Mouse (Mus musculus): ENCODE measurements around the gene Atp5j.

The Atp5j gene

GRCm38 (mm10) chr16:84835441-84835822 is at the start of gene Atp5j:
Atp5j (minus strand) TSS chr16:84835625.
- in situ Hi-C loops (cut with MboI; ENCODE audit: low pct_unique_long_range_greater_than_20kb in 1 of 2, low sequenced_read_pairs in 2 of 2, unreplicated experiment in 1 of 2), result loop anchor here (10.0 to 25.0 kb wide), 2 partner anchors 98 to 101 kb away; partner anchors contain the start of gene Mrpl39 (in 2 of the 2)

- in situ Hi-C loops (cut with MboI; ENCODE audit: low pct_unique_long_range_greater_than_20kb in 1 of 2, low sequenced_read_pairs in 2 of 2, unreplicated experiment in 1 of 2), result loop anchor here in 1 of 2 experiments (25.0 kb wide), 1 partner anchor 803 kb away; no protein-coding TSS in a partner anchor
Measured at GRCm38 (mm10) chr16:84884572-84884971, 49.1 kb upstream of the Atp5j start.

- in situ Hi-C loops (cut with MboI; ENCODE audit: low pct_unique_long_range_greater_than_20kb in 1 of 2, low sequenced_read_pairs in 2 of 2, unreplicated experiment in 1 of 2), result loop anchor here in 1 of 2 experiments (25.0 kb wide), 1 partner anchor 805 kb away; no protein-coding TSS in a partner anchor
Measured at GRCm38 (mm10) chr16:84881754-84882321, 46.4 kb upstream of the Atp5j start.

- in situ Hi-C loops (cut with MboI; ENCODE audit: low pct_unique_long_range_greater_than_20kb in 1 of 2, low sequenced_read_pairs in 2 of 2, unreplicated experiment in 1 of 2), result loop anchor here in 1 of 2 experiments (25.0 kb wide), 1 partner anchor 806 kb away; no protein-coding TSS in a partner anchor
Measured at GRCm38 (mm10) chr16:84881168-84881567, 45.7 kb upstream of the Atp5j start.

- in situ Hi-C loops (cut with MboI; ENCODE audit: low pct_unique_long_range_greater_than_20kb in 1 of 2, low sequenced_read_pairs in 2 of 2, unreplicated experiment in 1 of 2), result loop anchor here in 1 of 2 experiments (25.0 kb wide), 1 partner anchor 808 kb away; no protein-coding TSS in a partner anchor
Measured at GRCm38 (mm10) chr16:84879146-84879545, 43.7 kb upstream of the Atp5j start.

GRCm38 (mm10) chr16:84876082-84876481 is 40.7 kb upstream of the Atp5j start:
- in situ Hi-C loops (cut with MboI; ENCODE audit: low pct_unique_long_range_greater_than_20kb in 1 of 2, low sequenced_read_pairs in 2 of 2, unreplicated experiment in 1 of 2), result loop anchor here in 1 of 2 experiments (25.0 kb wide), 1 partner anchor 811 kb away; no protein-coding TSS in a partner anchor

DNA sequence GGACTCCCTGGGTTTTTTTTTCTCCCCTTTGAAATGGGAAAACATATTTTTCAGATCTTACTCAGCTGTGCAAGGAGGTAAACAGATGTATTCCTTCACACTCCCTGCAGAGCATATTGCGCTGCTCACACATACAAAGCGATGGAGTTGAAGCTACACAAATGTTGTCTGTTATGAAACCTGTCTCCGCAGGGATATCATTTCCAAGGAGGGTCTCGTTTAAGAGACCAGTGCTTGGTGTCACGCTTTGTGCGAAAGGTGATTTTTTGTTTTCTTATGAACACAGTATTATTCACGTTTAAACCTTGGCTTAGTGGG is 40.3 kb upstream of the Atp5j start:
- in situ Hi-C loops (cut with MboI; ENCODE audit: low pct_unique_long_range_greater_than_20kb in 1 of 2, low sequenced_read_pairs in 2 of 2, unreplicated experiment in 1 of 2), result loop anchor here in 1 of 2 experiments (25.0 kb wide), 1 partner anchor 812 kb away; no protein-coding TSS in a partner anchor

- in situ Hi-C loops (cut with MboI; ENCODE audit: low pct_unique_long_range_greater_than_20kb in 1 of 2, low sequenced_read_pairs in 2 of 2, unreplicated experiment in 1 of 2), result loop anchor here in 1 of 2 experiments (25.0 kb wide), 1 partner anchor 812 kb away; no protein-coding TSS in a partner anchor
Measured at GRCm38 (mm10) chr16:84875012-84875717, 39.7 kb upstream of the Atp5j start.

- in situ Hi-C loops (cut with MboI; ENCODE audit: low pct_unique_long_range_greater_than_20kb in 1 of 2, low sequenced_read_pairs in 2 of 2, unreplicated experiment in 1 of 2), result no loop called here
Measured at GRCm38 (mm10) chr16:84873805-84874204, 38.4 kb upstream of the Atp5j start.

GRCm38 (mm10) chr16:84864656-84865055 is 29.2 kb upstream of the Atp5j start:
- in situ Hi-C loops (cut with MboI; ENCODE audit: low pct_unique_long_range_greater_than_20kb in 1 of 2, low sequenced_read_pairs in 2 of 2, unreplicated experiment in 1 of 2), result no loop called here

DNA sequence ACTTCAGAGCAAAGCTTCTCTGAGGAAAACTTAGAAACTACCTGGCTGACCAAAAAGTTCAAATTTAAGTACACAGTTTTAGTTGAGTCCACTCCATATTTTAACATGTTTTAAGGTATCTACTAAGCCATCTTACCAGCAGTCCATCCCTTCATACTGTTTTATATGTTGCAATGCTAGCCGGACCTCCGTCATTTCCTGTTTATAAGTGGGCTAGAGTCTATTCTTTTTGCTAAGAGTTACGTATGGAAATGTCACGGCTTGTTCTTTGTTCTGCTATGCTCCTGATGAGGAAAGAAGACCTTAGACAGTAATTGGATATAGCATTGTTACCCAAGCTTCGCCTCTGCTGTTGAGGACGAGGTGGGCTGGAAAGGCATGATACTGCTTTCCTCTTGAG is 18.1 kb upstream of the Atp5j start:
- in situ Hi-C loops (cut with MboI; ENCODE audit: low pct_unique_long_range_greater_than_20kb in 1 of 2, low sequenced_read_pairs in 2 of 2, unreplicated experiment in 1 of 2), result no loop called here

GRCm38 (mm10) chr16:84838576-84838975 is 3.2 kb upstream of the Atp5j start:
- in situ Hi-C loops (cut with MboI; ENCODE audit: low pct_unique_long_range_greater_than_20kb in 1 of 2, low sequenced_read_pairs in 2 of 2, unreplicated experiment in 1 of 2), result loop anchor here (10.0 to 25.0 kb wide), 2 partner anchors 101 to 104 kb away; partner anchors contain the start of gene Mrpl39 (in 2 of the 2)

DNA sequence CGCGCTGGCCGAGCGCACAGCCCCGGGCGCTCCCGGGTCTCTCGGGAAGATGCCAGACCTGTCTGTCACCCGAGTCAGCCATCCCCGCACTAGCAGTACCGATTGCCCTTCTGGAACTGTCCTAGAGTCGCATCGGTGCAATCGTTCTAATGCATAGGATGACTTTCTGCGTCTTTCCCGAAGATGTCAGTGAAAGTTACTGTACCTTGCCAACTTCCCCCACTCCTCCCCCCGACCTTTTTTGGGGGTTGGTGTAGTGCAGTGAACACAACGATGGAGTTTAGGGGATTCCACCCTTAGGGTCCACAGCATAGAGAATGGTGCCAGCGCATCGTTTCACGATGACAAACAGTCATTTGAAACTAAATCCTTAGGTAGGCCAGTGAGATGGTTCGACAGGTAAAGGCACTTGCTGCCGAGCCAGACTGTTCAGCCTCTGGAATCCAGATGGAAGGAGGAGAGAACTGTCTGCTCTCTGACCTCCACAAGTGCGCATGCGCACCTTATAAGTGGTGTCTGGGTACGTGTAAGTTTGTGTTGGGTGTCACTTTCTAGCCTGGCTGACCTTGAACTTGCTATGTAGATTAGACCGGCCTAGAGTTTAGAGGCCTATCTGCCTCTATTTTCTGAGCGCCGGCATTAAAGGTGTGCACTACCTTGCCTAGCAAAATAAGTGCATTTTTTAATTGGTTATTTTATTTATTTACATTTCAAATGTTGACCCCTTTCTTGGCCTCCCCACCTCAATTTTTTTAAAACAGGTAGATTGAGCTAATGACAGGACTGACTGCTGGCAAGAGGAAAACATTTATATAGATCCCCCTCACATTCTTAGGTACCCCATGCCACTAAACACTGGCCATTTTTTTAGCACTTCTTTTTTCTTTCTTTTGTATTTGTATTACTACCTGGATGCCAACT is 658 bp upstream of the Atp5j start:
- in situ Hi-C loops (cut with MboI; ENCODE audit: low pct_unique_long_range_greater_than_20kb in 1 of 2, low sequenced_read_pairs in 2 of 2, unreplicated experiment in 1 of 2), result loop anchor here (10.0 to 25.0 kb wide), 2 partner anchors 99 to 101 kb away; partner anchors contain the start of gene Mrpl39 (in 2 of the 2)

DNA sequence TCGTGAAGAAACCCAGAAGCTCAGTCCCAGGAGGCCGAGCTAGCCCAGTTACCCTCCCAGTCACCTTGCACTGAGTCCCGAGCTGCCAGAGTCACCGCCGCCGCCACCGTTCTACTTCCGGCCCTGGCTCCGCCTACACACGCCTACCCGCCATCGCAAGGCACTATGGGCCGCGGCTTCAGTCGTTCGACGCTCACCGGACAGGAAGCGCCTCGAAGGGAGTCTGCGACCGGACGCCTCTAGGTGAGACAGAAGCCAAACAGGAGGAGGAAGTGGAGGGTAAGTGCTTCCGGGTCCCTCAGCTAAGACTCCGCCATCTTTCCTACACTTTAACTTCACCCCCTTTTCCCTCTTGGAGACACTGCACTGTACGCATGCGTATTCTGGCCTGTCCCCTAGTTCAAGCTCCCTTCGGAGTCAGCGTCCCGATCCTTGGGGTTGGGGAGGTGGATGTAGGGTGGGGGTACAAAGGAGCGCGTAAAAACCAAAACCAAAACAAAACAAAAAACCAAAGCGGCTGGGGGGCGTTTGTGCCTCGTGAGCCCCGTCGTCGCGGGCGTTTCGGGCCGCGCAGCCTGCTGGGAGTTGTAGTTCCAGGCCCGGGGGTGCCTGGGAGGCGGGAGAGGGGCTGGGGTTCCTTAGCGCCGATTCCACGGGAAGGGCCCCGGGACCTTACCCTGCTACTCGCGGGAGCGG is 532 bp downstream of the Atp5j start, which contains the start of gene Gabpa:
TSS of gene Gabpa (plus strand) at position 181 of the 696 bp plus-strand sequence.
- in situ Hi-C loops (cut with MboI; ENCODE audit: low pct_unique_long_range_greater_than_20kb in 1 of 2, low sequenced_read_pairs in 2 of 2, unreplicated experiment in 1 of 2), result loop anchor here (10.0 to 25.0 kb wide), 2 partner anchors 98 to 100 kb away; partner anchors contain the start of gene Mrpl39 (in 2 of the 2)

- in situ Hi-C loops (cut with MboI; ENCODE audit: low pct_unique_long_range_greater_than_20kb in 1 of 2, low sequenced_read_pairs in 2 of 2, unreplicated experiment in 1 of 2), result loop anchor here (10.0 to 25.0 kb wide), 2 partner anchors 97 to 100 kb away; partner anchors contain the start of gene Mrpl39 (in 2 of the 2)
Measured at GRCm38 (mm10) chr16:84834344-84834743, 1.1 kb downstream of the Atp5j start.

- in situ Hi-C loops (cut with MboI; ENCODE audit: low pct_unique_long_range_greater_than_20kb in 1 of 2, low sequenced_read_pairs in 2 of 2, unreplicated experiment in 1 of 2), result loop anchor here (10.0 to 25.0 kb wide), 2 partner anchors 95 to 98 kb away; partner anchors contain the start of gene Mrpl39 (in 2 of the 2)
Measured at GRCm38 (mm10) chr16:84832736-84833135, 2.7 kb downstream of the Atp5j start.

DNA sequence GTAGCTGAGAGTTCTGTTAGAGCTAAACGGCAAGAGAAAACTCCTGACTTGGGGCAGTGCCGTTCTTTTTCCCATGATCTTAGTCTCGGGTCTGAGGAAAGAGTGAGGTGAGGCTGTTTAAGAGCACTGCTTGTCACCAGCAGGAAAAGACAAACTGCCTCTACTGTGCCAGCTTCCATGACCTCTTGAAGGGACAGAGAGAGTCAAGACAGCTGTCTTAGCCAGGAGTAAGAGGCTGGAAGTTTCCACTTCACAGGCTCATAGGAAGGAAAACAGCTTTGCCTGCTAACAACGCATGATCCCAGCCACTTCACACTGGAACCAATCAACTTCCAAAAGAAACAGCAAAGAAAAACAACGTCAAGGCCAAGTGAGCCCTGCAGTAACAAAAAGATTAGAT is 3.7 kb downstream of the Atp5j start:
- in situ Hi-C loops (cut with MboI; ENCODE audit: low pct_unique_long_range_greater_than_20kb in 1 of 2, low sequenced_read_pairs in 2 of 2, unreplicated experiment in 1 of 2), result loop anchor here (10.0 to 25.0 kb wide), 2 partner anchors 94 to 97 kb away; partner anchors contain the start of gene Mrpl39 (in 2 of the 2)

All from mouse embryonic stem cell (cell line).